8 mouse cellular contexts compared by ENCODE assay signal in genomic region chr5:129164091-129164490, GRCm38 (mm10).
DNase-seq lines count a peak whose midpoint lies in the region; ATAC-seq and TF ChIP-seq lines count a peak whose summit lies in the region.

No protein-coding gene starts in this region.

- TF ChIP-seq CTCF in lung, postnatal 0 days (IDR thresholded peaks at IDR 0.05), result no peak
- no peak for TF ChIP-seq CTCF in thymus, adult 2 months (IDR thresholded peaks at IDR 0.05; ENCODE audit: borderline replicate concordance, control insufficient read depth, extremely low read depth, insufficient read depth, low read length, poor library complexity)

- no peaks in the 10 kb centered on the region for H3K27me3 ChIP-seq in embryonic facial prominence, embryonic 14.5 days (replicated peaks; ENCODE audit: control insufficient read depth, insufficient read depth, low read length)
- no peaks in the 10 kb centered on the region for H3K27me3 ChIP-seq in intestine, embryonic 16.5 days (replicated peaks; ENCODE audit: control insufficient read depth, insufficient read depth, low read length)
- no peaks in the 10 kb centered on the region for H3K27me3 ChIP-seq in lung, postnatal 0 days (replicated peaks; ENCODE audit: insufficient read depth, low read length)
- no peaks in the 10 kb centered on the region for H3K27me3 ChIP-seq in thymus, adult 2 months (ENCODE audit: control insufficient read depth, insufficient read depth, low read length)

- no peak for TF ChIP-seq POLR2A in thymus, adult 2 months (IDR thresholded peaks at IDR 0.05; ENCODE audit: control insufficient read depth, extremely low read depth, insufficient read depth, low read length, poor library complexity)

- H3K4me2 ChIP-seq in embryonic facial prominence, embryonic 14.5 days (ENCODE audit: low read depth, low read length), result no peak overlapping the region
- H3K4me2 ChIP-seq in intestine, embryonic 16.5 days (ENCODE audit: low read depth, low read length), result no peak overlapping the region
- H3K4me2 ChIP-seq in lung, postnatal 0 days (replicated peaks; ENCODE audit: low read depth, low read length), result no peak overlapping the region

- intact Hi-C loops in left cerebral cortex, postnatal 4 days (cut with DNase I), result no loop called here

- 35% methylated on average over 10 of the region's 10 CpGs for WGBS in embryonic facial prominence, embryonic 14.5 days
- WGBS in intestine, embryonic 16.5 days, result 15% methylated on average over 10 of the region's 10 CpGs
- 15% methylated on average over 10 of the region's 10 CpGs for WGBS in lung, postnatal 0 days
- 65% methylated on average over 10 of the region's 10 CpGs for WGBS in thymus, adult 2 months

- ATAC-seq in embryonic facial prominence, embryonic 14.5 days (ENCODE audit: low read depth), result no peak
- ATAC-seq in intestine, embryonic 16.5 days, result no peak
- ATAC-seq in lung, postnatal 0 days, result peak; percentile 60

- no peaks in the 10 kb centered on the region for H3K36me3 ChIP-seq in embryonic facial prominence, embryonic 14.5 days (ENCODE audit: control insufficient read depth, insufficient read depth, low read length)
- no peaks in the 10 kb centered on the region for H3K36me3 ChIP-seq in intestine, embryonic 16.5 days (ENCODE audit: control insufficient read depth, insufficient read depth, low read length)
- H3K36me3 ChIP-seq in lung, postnatal 0 days (ENCODE audit: insufficient read depth, low read length), result no peaks in the 10 kb centered on the region
- no peaks in the 10 kb centered on the region for H3K36me3 ChIP-seq in thymus, adult 2 months (ENCODE audit: control insufficient read depth, insufficient read depth, low read length)

- no peak overlapping the region for H3K9ac ChIP-seq in embryonic facial prominence, embryonic 14.5 days (ENCODE audit: low read depth, low read length)
- H3K9ac ChIP-seq in intestine, embryonic 16.5 days (ENCODE audit: low read depth, low read length), result no peak overlapping the region
- H3K9ac ChIP-seq in lung, postnatal 0 days (replicated peaks; ENCODE audit: low read depth), result no peak overlapping the region

- peak; percentile 43 for DNase-seq in ES-CJ7 (ENCODE audit: low read depth, low spot score)
- DNase-seq in embryonic facial prominence, embryonic 14.5 days (ENCODE audit: low spot score), result peak; percentile 71
- peak; percentile 62 for DNase-seq in lung, postnatal 0 days (ENCODE audit: low spot score)
- no peak for DNase-seq in thymus, adult 2 months
- no peak for DNase-seq in thymus, postnatal 25 days
- DNase-seq in left cerebral cortex, postnatal 4 days, result no peak
- no peak for DNase-seq in spleen, postnatal 14 days (ENCODE audit: low spot score in 2 of 2)

- peaks cover 8% of the 10 kb centered on the region for H3K4me1 ChIP-seq in embryonic facial prominence, embryonic 14.5 days (ENCODE audit: control insufficient read depth, insufficient read depth, low read length)
- H3K4me1 ChIP-seq in intestine, embryonic 16.5 days (ENCODE audit: control insufficient read depth, insufficient read depth, low read length), result peaks cover 13% of the 10 kb centered on the region
- H3K4me1 ChIP-seq in lung, postnatal 0 days (ENCODE audit: insufficient read depth, low read depth, low read length), result peaks cover 5% of the 10 kb centered on the region; the same call in 1 of the 2 replicates
- no peaks in the 10 kb centered on the region for H3K4me1 ChIP-seq in thymus, adult 2 months (replicated peaks; ENCODE audit: control insufficient read depth, insufficient read depth, low read length)

- H3K27ac ChIP-seq in embryonic facial prominence, embryonic 14.5 days (replicated peaks; ENCODE audit: low read depth, low read length), result 0 out of 2 replicates have a peak overlapping the region, but pooled peaks have one; percentile 24
- peak overlapping the region; percentile 80 for H3K27ac ChIP-seq in intestine, embryonic 16.5 days (ENCODE audit: low read length)
- H3K27ac ChIP-seq in lung, postnatal 0 days (ENCODE audit: low read length), result peak overlapping the region; percentile 54
- no peak overlapping the region for H3K27ac ChIP-seq in thymus, adult 2 months (ENCODE audit: control insufficient read depth, insufficient read depth, low read length)

- TF ChIP-seq EP300 in lung, postnatal 0 days (IDR thresholded peaks at IDR 0.05), result no peak

- H3K9me3 ChIP-seq in embryonic facial prominence, embryonic 14.5 days (ENCODE audit: control insufficient read depth, low read length), result no peaks in the 10 kb centered on the region
- H3K9me3 ChIP-seq in intestine, embryonic 16.5 days (ENCODE audit: control insufficient read depth, low read length), result no peaks in the 10 kb centered on the region
- no peaks in the 10 kb centered on the region for H3K9me3 ChIP-seq in lung, postnatal 0 days (ENCODE audit: low read length)

- H3K4me3 ChIP-seq in embryonic facial prominence, embryonic 14.5 days (ENCODE audit: low read depth, low read length), result no peak overlapping the region
- H3K4me3 ChIP-seq in intestine, embryonic 16.5 days (ENCODE audit: low read length), result no peak overlapping the region
- H3K4me3 ChIP-seq in lung, postnatal 0 days (ENCODE audit: low read depth, low read length), result no peak overlapping the region
- H3K4me3 ChIP-seq in thymus, adult 2 months (ENCODE audit: control insufficient read depth, insufficient read depth, low read length), result no peak overlapping the region

Comparison
In these comparisons a context has a peak if more than half of its experiments do, and no peak if none do; other contexts are left out.
1. DNase-seq: peak in ES-CJ7 (single experiment), embryonic facial prominence, embryonic 14.5 days (single experiment) and lung, postnatal 0 days (single experiment); none in thymus, adult 2 months (single experiment), thymus, postnatal 25 days (single experiment), left cerebral cortex, postnatal 4 days (single experiment) and spleen, postnatal 14 days (0 of 2).